Mouse (Mus musculus): ENCODE results near the gene Mfsd6. TPM values are rescaled to one million over a fixed set of nuclear protein-coding genes. Genes with fewer than 3 reads are reported as not detected.

Gene Mfsd6
- polyA plus RNA-seq, 1 experiment from 2014 or later: 4.3 TPM

Other genes starting within 250 kb of the Mfsd6 start
- 29.3 and 32.7 TPM in 2 replicates for gene Nab1, start 226.8 kb downstream of the Mfsd6 start, polyA plus RNA-seq (2016; fragmentation: Nextera tagmentation; extraction: Ambion mirVana)
- 6.7 and 7.8 TPM in 2 replicates for gene Nemp2, start 96.8 kb downstream of the Mfsd6 start, polyA plus RNA-seq (2016; fragmentation: Nextera tagmentation; extraction: Ambion mirVana)
- gene Inpp1, start 90.2 kb upstream of the Mfsd6 start, polyA plus RNA-seq (2016; fragmentation: Nextera tagmentation; extraction: Ambion mirVana): 17.1 and 17.7 TPM in 2 replicates
- gene Hibch, start 117.5 kb upstream of the Mfsd6 start, polyA plus RNA-seq (2016; fragmentation: Nextera tagmentation; extraction: Ambion mirVana): 28.2 and 31.9 TPM in 2 replicates

All from heart, embryonic 12.5 days (tissue).